Mouse (Mus musculus) thymus, adult 2 months (tissue): ENCODE measurements at regions not wholly inside any gene's neighbourhood (a gene's known extent, or its start where the extent isn't known, plus 50 kb on each side); places are given as distances from the start of the nearest gene placed in this dataset.

Experiments used
- CTCF ChIP-seq: fragments of 200-500 bp; IDR thresholded peaks from 2 replicates; pipeline ENCODE4 v1.5.1; 2012; ENCODE audit warnings: mild to moderate bottlenecking, control low read depth, low read length, moderate library complexity, borderline replicate concordance; ENCODE audit not compliant: control insufficient read depth, poor library complexity, insufficient read depth; ENCODE audit errors: extremely low read depth
- POLR2A ChIP-seq: fragments of 200-500 bp; IDR thresholded peaks from 2 replicates; pipeline ENCODE4 v1.6.1; 2012; ENCODE audit warnings: mild to moderate bottlenecking, low read length, control low read depth, moderate library complexity; ENCODE audit not compliant: control insufficient read depth, poor library complexity, insufficient read depth; ENCODE audit errors: extremely low read depth

DNA sequence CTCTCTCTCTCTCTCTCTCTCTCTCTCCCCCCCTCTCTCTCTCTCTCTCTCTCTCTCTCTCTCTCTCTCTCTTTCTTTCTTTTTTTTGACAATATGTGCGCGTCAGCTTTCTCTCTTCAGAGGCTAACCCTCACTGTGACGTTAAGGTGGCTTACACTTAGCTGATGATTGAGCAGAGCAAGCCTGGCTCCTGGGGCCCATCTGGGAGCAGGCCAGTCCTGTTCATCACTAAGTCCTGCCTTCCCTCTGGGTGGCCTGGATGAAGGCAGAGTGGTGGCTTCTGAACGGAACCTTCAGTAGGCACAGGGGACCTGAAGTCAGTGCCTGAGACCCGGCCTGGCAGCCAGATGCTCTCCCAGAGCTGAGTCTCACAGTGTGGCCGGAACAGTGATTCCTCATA, 65.5 kb downstream of the Gm5426 start:
- TF ChIP-seq CTCF (no peak), POLR2A (no peak)
